Mouse (Mus musculus): ENCODE measurements around the gene Gm16440. TPM values are rescaled to one million over a fixed set of nuclear protein-coding genes. Genes with fewer than 3 reads are reported as not detected.
"Not testable (repeated sequence)": the region's sequence is repeated elsewhere in the genome, so short reads cannot be mapped to it uniquely, and the experiment has no call there.

Gene Gm16440
- polyA plus RNA-seq (2012; rRNA removed) = not detected in 2 replicates

- not testable (repeated sequence) for H3K4me3 ChIP-seq (replicated peaks; ENCODE audit: extremely low read depth, low read depth, low read length); H3K4me1 ChIP-seq (ENCODE audit: control insufficient read depth, insufficient read depth, low read length); DNase-seq
- WGBS = 72% methylated on average over 2 of the region's 4 CpGs
Observed at GRCm38 (mm10) chr14:6390219-6390618, at the start of gene Gm16440. Gm16440 (minus strand) TSS chr14:6390319.

- 3% methylated on average over 29 of the region's 42 CpGs for WGBS
- not testable (repeated sequence) for H3K4me3 ChIP-seq (replicated peaks; ENCODE audit: extremely low read depth, low read depth, low read length); H3K4me1 ChIP-seq (ENCODE audit: control insufficient read depth, insufficient read depth, low read length)
- DNase-seq = peak; percentile 2
Observed at GRCm38 (mm10) chr14:6426766-6427165, 36.6 kb upstream of the Gm16440 start.

- WGBS = 15% methylated on average over 22 of the region's 22 CpGs
- DNase-seq; H3K4me1 ChIP-seq (ENCODE audit: control insufficient read depth, insufficient read depth, low read length); H3K4me3 ChIP-seq (replicated peaks; ENCODE audit: extremely low read depth, low read depth, low read length): not testable (repeated sequence)
Observed at GRCm38 (mm10) chr14:6426353-6426752, 36.2 kb upstream of the Gm16440 start.

DNA sequence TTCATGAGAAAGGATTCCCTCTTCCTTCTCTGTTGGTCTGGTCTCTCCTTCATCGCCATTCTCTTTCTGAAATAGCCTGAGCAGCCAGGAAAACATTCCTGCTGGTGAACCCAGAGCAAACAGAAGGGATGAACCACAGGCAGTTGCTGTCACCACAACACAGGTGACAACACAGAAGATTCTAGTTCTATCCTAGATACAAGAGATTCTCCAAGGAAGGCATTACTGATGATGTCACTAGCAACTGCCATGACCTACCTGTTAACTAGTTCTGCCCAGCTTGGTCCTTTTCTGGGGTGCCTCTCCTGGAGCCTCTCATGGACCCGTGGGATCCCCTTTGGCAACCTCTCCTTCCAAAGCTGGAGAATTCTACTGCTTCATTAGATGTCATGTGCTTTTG lies 22.3 kb upstream of the Gm16440 start, which contains the start of gene Gm3591:
TSS of gene Gm3591 (minus strand) at position 101 of the 400 bp plus-strand sequence.
- not testable (repeated sequence) for H3K4me1 ChIP-seq (ENCODE audit: control insufficient read depth, insufficient read depth, low read length); H3K4me3 ChIP-seq (replicated peaks; ENCODE audit: extremely low read depth, low read depth, low read length)
- no CpG with 5 or more reads among the region's 2 CpGs for WGBS

GRCm38 (mm10) chr14:6343578-6343977 lies 46.5 kb downstream of the Gm16440 start, which contains the start of gene Gm3618:
Gm3618 (minus strand) TSS chr14:6343678.
- DNase-seq; H3K4me1 ChIP-seq (ENCODE audit: control insufficient read depth, insufficient read depth, low read length); H3K4me3 ChIP-seq (replicated peaks; ENCODE audit: extremely low read depth, low read depth, low read length): not testable (repeated sequence)
- WGBS = no CpG with 5 or more reads among the region's 10 CpGs

More for the DNA sequence above, 22.3 kb upstream of the Gm16440 start, which contains the start of gene Gm3591:
- not testable (repeated sequence) for DNase-seq

Other genes starting within 250 kb of the Gm16440 start
- not detected in 2 replicates for gene Gm21560, start 171.0 kb downstream of the Gm16440 start, polyA plus RNA-seq (2012; rRNA removed)
- 0.24 and 1.0 TPM in 2 replicates for gene Gm3411, start 103.1 kb downstream of the Gm16440 start, polyA plus RNA-seq (2012; rRNA removed)
- gene Gm21103, start 85.5 kb downstream of the Gm16440 start, polyA plus RNA-seq (2012; rRNA removed) = not detected in 2 replicates
- not detected in 2 replicates for gene Gm3618, start 46.6 kb downstream of the Gm16440 start, polyA plus RNA-seq (2012; rRNA removed)
- 0.14 TPM in 2 replicates for gene Gm3591, start 22.2 kb upstream of the Gm16440 start, polyA plus RNA-seq (2012; rRNA removed)
- not detected in 2 replicates for gene Gm3594, start 54.3 kb upstream of the Gm16440 start, polyA plus RNA-seq (2012; rRNA removed)
- not detected in 2 replicates for gene Gm8356, start 147.0 kb upstream of the Gm16440 start, polyA plus RNA-seq (2012; rRNA removed)
- gene Gm3629, start 200.3 kb upstream of the Gm16440 start, polyA plus RNA-seq (2012; rRNA removed) = 0.11 and 0.14 TPM in 2 replicates
- gene Gm3460, start 232.1 kb upstream of the Gm16440 start, polyA plus RNA-seq (2012; rRNA removed) = not detected in 2 replicates

Measured in lung, adult 2 months (tissue).